Mouse (Mus musculus) frontal cortex, adult 2 months (tissue): ENCODE measurements at regions not wholly inside any gene's neighbourhood (a gene's known extent, or its start where the extent isn't known, plus 50 kb on each side); places are given as distances from the start of the nearest gene placed in this dataset.
A peak's percentile ranks its signal among the peaks of the same experiment; 100 is the strongest.

Experiments used
- DNase-seq, 2 experiments: peaks; one replicate each; pipeline ENCODE4 v3.0.0; 2022; ENCODE audit warnings: low spot score in 1 of 2; ENCODE audit errors: extremely low spot score in 1 of 2

- DNase-seq, result no peak
Measured at GRCm38 (mm10) chrX:99220674-99221455, 84.9 kb downstream of the Efnb1 start.

- DNase-seq, result no peak
Measured at GRCm38 (mm10) chrX:99218213-99218612, 82.3 kb downstream of the Efnb1 start.

GRCm38 (mm10) chrX:99216633-99217459 lies 80.9 kb downstream of the Efnb1 start:
- peak in 1 of 2 experiments; percentile 8 for DNase-seq

- no peak for DNase-seq
Measured at GRCm38 (mm10) chrX:99215931-99216330, 80.0 kb downstream of the Efnb1 start.

GRCm38 (mm10) chrX:99215111-99215510 lies 79.2 kb downstream of the Efnb1 start:
- DNase-seq, result no peak

- no peak for DNase-seq
Measured at GRCm38 (mm10) chrX:99213565-99214153, 77.7 kb downstream of the Efnb1 start.

- no peak for DNase-seq
Measured at GRCm38 (mm10) chrX:99204077-99204476, 68.1 kb downstream of the Efnb1 start.

- DNase-seq, result no peak
Measured at GRCm38 (mm10) chrX:99201081-99201480, 65.2 kb downstream of the Efnb1 start.

- DNase-seq, result no peak
Measured at GRCm38 (mm10) chrX:99199669-99200068, 63.7 kb downstream of the Efnb1 start.

GRCm38 (mm10) chrX:99198961-99199631 lies 63.2 kb downstream of the Efnb1 start:
- DNase-seq, result peak; percentile 22 to 54
